Mouse (Mus musculus) MEL (cell line): ENCODE data around the gene Tnfsf12.
"Not testable (repeated sequence)": the region's sequence is repeated elsewhere in the genome, so short reads cannot be mapped to it uniquely, and the experiment has no call there.

Source experiments
- CTCF ChIP-seq, 3 experiments: IDR thresholded peaks in 2 of 3; conservative IDR thresholded peaks in 1 of 3; 2 replicates each; pipeline ENCODE4 v1.5.1; 2011 to 2012; ENCODE audit warnings: low read length in 3 of 3, low read depth in 2 of 3, mild to moderate bottlenecking in 2 of 3, improper control_type of control experiment in 1 of 3, inconsistent platforms in 1 of 3, mixed read lengths in 1 of 3, moderate library complexity in 1 of 3; ENCODE audit not compliant: control insufficient read depth in 1 of 3, insufficient read depth in 1 of 3, poor library complexity in 1 of 3, severe bottlenecking in 1 of 3
- EP300 ChIP-seq, 2 experiments: IDR thresholded peaks; 2 replicates each; pipeline ENCODE4 v1.6.1; 2011; ENCODE audit warnings: improper control_type of control experiment in 2 of 2, low read length in 2 of 2, low read depth in 1 of 2, mild to moderate bottlenecking in 1 of 2
- KAT2A ChIP-seq: conservative IDR thresholded peaks from 2 replicates; pipeline ENCODE4 v1.6.1; 2012; ENCODE audit warnings: low read depth, low read length, improper control_type of control experiment, inconsistent platforms
- MAX ChIP-seq: IDR thresholded peaks from 2 replicates; pipeline ENCODE4 v1.6.1; 2011; ENCODE audit warnings: low read length, improper control_type of control experiment
- MAZ ChIP-seq: IDR thresholded peaks from 2 replicates; pipeline ENCODE4 v1.6.1; 2012; ENCODE audit warnings: low read depth, mild to moderate bottlenecking, inconsistent platforms, low read length, improper control_type of control experiment
- POLR2A ChIP-seq, 2 experiments: IDR thresholded peaks; 2 replicates each; pipeline ENCODE4 v1.6.1; 2011 to 2012; ENCODE audit warnings: low read length in 2 of 2, mild to moderate bottlenecking in 2 of 2, control low read depth in 1 of 2, improper control_type of control experiment in 1 of 2, low read depth in 1 of 2, moderate library complexity in 1 of 2; ENCODE audit not compliant: control insufficient read depth in 1 of 2, insufficient read depth in 1 of 2, poor library complexity in 1 of 2
- POLR2AphosphoS2 ChIP-seq: IDR thresholded peaks from 2 replicates; pipeline ENCODE4 v1.6.1; 2011; ENCODE audit warnings: low read length, improper control_type of control experiment
- RCOR1 ChIP-seq: IDR thresholded peaks from 2 replicates; pipeline ENCODE4 v1.6.1; 2012; ENCODE audit warnings: low read depth, mild to moderate bottlenecking, inconsistent platforms, low read length, improper control_type of control experiment
- SMC3 ChIP-seq: IDR thresholded peaks from 2 replicates; pipeline ENCODE4 v1.6.1; 2011; ENCODE audit warnings: low read depth, low read length, improper control_type of control experiment
- TAL1 ChIP-seq: IDR thresholded peaks from 2 replicates; pipeline ENCODE4 v1.6.1; 2012; ENCODE audit warnings: mild to moderate bottlenecking, inconsistent platforms, low read length, moderate library complexity, mixed read lengths
- USF1 ChIP-seq: IDR thresholded peaks from 2 replicates; pipeline ENCODE4 v1.6.1; 2014; ENCODE audit warnings: low read depth, mild to moderate bottlenecking, inconsistent platforms, low read length, improper control_type of control experiment, moderate library complexity
- ZKSCAN1 ChIP-seq: IDR thresholded peaks from 2 replicates; pipeline ENCODE4 v1.6.1; 2012; ENCODE audit warnings: low read depth, mild to moderate bottlenecking, inconsistent platforms, low read length, improper control_type of control experiment, moderate library complexity
- ZMIZ1 ChIP-seq: IDR thresholded peaks from 2 replicates; pipeline ENCODE4 v1.6.1; 2012; ENCODE audit warnings: low read depth, mild to moderate bottlenecking, inconsistent platforms, low read length, improper control_type of control experiment, moderate library complexity

DNA sequence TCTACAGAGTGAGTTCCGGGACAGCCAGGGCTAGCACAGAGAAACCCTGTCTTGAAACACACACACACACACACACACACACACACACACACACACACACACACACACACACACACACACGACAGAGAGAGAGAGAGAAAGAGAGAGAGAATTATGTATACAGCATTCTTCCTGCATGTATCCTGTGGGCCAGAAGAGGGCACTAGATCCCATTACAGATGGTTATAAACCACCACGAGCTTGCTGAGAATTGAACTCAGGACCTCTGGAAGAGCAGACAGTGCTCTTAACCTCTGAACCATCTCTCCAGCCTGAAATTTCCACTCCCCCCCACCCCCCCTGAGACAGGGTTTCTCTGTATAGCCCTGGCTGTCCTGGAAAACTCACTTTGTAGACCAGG, 35.8 kb upstream of the Tnfsf12 start:
- not testable (repeated sequence) for TF ChIP-seq EP300 (IDR thresholded peaks at IDR 0.05; ENCODE audit: low read depth in 1 of 2, low read length in 2 of 2); POLR2A (IDR thresholded peaks at IDR 0.05; ENCODE audit: control insufficient read depth in 1 of 2, insufficient read depth in 1 of 2, low read depth in 1 of 2, low read length in 2 of 2, poor library complexity in 1 of 2); ZMIZ1; MAZ; POLR2AphosphoS2; ZKSCAN1; KAT2A; USF1; MAX; RCOR1; TAL1
- TF ChIP-seq CTCF (IDR thresholded peaks at IDR 0.05 in 2 of 3, conservative IDR thresholded peaks at IDR 0.05 in 1 of 3; ENCODE audit: control insufficient read depth in 1 of 3, insufficient read depth in 1 of 3, low read depth in 2 of 3, low read length in 3 of 3, poor library complexity in 1 of 3, severe bottlenecking in 1 of 3) (peak; percentile 37 to 56 (median 44); a peak in 5 of 6 replicates), SMC3 (peak; percentile 63)
